Mouse (Mus musculus): ENCODE data around the gene Pias1. TPM values are rescaled to one million over a fixed set of nuclear protein-coding genes. Genes with fewer than 3 reads are reported as not detected.
A peak's percentile ranks its signal among the peaks of the same experiment; 100 is the strongest.

Pias1 gene
- polyA plus RNA-seq, 1 experiment from 2014 or later = 65.4 TPM

DNA sequence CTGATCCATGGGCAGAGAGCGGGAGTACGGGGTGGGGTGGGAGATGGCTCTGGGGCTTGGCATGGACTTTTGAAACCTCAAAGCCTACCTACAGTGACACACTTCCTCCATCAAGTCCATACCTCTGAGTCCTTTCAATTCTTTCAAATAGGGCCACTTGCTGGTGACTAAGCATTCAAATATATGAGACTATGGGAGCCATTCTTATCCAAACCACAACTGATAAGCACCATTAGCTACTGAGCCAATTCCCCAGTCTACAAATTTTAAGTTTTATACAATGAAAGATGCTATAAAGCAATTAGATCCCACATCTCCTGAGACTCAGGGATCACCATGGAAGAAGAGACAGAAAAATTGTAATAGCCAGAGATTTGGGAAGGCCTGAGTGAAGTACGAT, 2.4 kb upstream of the Pias1 start:
- no peak overlapping the region for H3K27ac ChIP-seq (replicated peaks; ENCODE audit: low read depth, low read length)
- no peaks in the 10 kb centered on the region for H3K36me3 ChIP-seq (ENCODE audit: control insufficient read depth, insufficient read depth, low read length)
- no peak overlapping the region for H3K9ac ChIP-seq (replicated peaks; ENCODE audit: low read length)
- no peaks in the 10 kb centered on the region for H3K4me1 ChIP-seq (ENCODE audit: control insufficient read depth, insufficient read depth, low read length)
- no peak overlapping the region for H3K4me2 ChIP-seq (ENCODE audit: low read length)
- no peak for ATAC-seq (ENCODE audit: low FRiP score, low TSS enrichment)
- 96% methylated on average over 3 of the region's 3 CpGs for WGBS
- H3K9me3 ChIP-seq (ENCODE audit: control insufficient read depth, low read length) = no peaks in the 10 kb centered on the region
- H3K4me3 ChIP-seq (replicated peaks; ENCODE audit: low read depth, low read length) = no peak overlapping the region
- DNase-seq = no peak
- H3K27me3 ChIP-seq (ENCODE audit: control insufficient read depth, insufficient read depth, low read length) = no peaks in the 10 kb centered on the region

DNA sequence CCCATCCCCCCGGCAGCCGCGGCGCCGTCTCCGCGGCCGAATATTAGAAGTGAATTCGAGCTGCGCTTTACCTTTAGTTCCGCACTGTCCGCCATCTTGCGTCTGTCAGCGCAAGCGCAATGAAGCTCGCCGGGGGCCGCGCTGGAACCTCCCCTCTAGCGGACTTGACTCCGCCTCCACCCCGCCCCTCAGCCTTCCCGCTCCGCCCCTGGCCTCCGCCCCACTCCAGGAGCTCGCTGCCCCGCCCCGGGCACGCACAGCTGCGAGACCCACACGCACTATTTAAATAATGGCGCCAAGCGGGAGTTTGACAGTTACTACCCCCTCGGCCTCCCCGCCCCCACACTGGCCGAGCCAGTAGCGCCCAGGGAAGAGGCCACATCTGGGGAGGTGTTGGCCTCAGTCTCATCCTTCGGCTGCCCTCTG, 6.9 kb downstream of the Pias1 start:
- peaks cover 5% of the 10 kb centered on the region; the same call in 1 of the 2 replicates for H3K4me1 ChIP-seq (ENCODE audit: control insufficient read depth, insufficient read depth, low read length)
- peak overlapping the region; percentile 82 for H3K9ac ChIP-seq (replicated peaks; ENCODE audit: low read length)
- DNase-seq = peak; percentile 99
- under 1% methylated on average over 38 of the region's 38 CpGs for WGBS
- peak overlapping the region; percentile 88 for H3K4me3 ChIP-seq (replicated peaks; ENCODE audit: low read depth, low read length)
- no peaks in the 10 kb centered on the region for H3K27me3 ChIP-seq (ENCODE audit: control insufficient read depth, insufficient read depth, low read length)
- ATAC-seq (ENCODE audit: low FRiP score, low TSS enrichment) = peak; percentile 94
- peak overlapping the region; percentile 96 for H3K27ac ChIP-seq (replicated peaks; ENCODE audit: low read depth, low read length)
- peak overlapping the region; percentile 68 for H3K4me2 ChIP-seq (ENCODE audit: low read length)
- no peaks in the 10 kb centered on the region for H3K36me3 ChIP-seq (ENCODE audit: control insufficient read depth, insufficient read depth, low read length)
- H3K9me3 ChIP-seq (ENCODE audit: control insufficient read depth, low read length) = no peaks in the 10 kb centered on the region

DNA sequence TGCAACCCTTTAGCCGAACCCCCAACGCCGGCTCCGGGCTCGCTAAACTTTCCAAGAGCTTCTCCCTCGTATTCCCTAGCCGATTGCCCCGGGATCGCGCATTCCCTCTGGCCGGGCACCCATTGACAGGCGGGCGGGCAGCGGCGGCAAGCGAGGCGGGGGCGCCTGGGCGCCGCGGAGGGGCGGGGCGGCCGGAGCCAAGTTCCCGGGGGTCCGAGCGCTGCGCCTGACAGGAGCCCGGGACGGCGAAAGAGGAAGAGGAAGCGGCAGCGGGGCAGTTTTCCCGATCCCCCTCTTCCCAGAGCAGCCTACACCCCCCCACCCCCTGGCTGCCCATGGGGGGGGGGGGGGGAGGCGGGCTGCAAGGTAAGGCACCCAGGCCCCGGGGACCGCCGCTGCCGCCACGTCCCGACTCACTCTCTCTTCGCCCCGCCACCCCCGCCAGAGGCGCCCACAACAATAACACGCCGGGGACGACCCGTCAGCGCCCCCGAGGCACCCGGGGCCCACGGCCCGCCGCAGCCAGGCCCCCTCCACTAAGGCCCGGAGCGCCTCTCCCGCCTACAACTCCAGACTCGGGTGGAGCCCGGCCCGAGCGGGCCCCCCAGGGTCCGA, 7.5 kb downstream of the Pias1 start:
- H3K36me3 ChIP-seq (ENCODE audit: control insufficient read depth, insufficient read depth, low read length) = no peaks in the 10 kb centered on the region
- peak; percentile 85 for ATAC-seq (ENCODE audit: low FRiP score, low TSS enrichment)
- H3K9ac ChIP-seq (replicated peaks; ENCODE audit: low read length) = peak overlapping the region; percentile 82
- peaks cover 8% of the 10 kb centered on the region; the same call in 1 of the 2 replicates for H3K4me1 ChIP-seq (ENCODE audit: control insufficient read depth, insufficient read depth, low read length)
- WGBS = under 1% methylated on average over 42 of the region's 63 CpGs
- H3K4me3 ChIP-seq (replicated peaks; ENCODE audit: low read depth, low read length) = peak overlapping the region; percentile 88
- DNase-seq = peak; percentile 74
- no peaks in the 10 kb centered on the region for H3K9me3 ChIP-seq (ENCODE audit: control insufficient read depth, low read length)
- no peaks in the 10 kb centered on the region for H3K27me3 ChIP-seq (ENCODE audit: control insufficient read depth, insufficient read depth, low read length)
- H3K4me2 ChIP-seq (ENCODE audit: low read length) = peak overlapping the region; percentile 68
- H3K27ac ChIP-seq (replicated peaks; ENCODE audit: low read depth, low read length) = peak overlapping the region; percentile 96

DNA sequence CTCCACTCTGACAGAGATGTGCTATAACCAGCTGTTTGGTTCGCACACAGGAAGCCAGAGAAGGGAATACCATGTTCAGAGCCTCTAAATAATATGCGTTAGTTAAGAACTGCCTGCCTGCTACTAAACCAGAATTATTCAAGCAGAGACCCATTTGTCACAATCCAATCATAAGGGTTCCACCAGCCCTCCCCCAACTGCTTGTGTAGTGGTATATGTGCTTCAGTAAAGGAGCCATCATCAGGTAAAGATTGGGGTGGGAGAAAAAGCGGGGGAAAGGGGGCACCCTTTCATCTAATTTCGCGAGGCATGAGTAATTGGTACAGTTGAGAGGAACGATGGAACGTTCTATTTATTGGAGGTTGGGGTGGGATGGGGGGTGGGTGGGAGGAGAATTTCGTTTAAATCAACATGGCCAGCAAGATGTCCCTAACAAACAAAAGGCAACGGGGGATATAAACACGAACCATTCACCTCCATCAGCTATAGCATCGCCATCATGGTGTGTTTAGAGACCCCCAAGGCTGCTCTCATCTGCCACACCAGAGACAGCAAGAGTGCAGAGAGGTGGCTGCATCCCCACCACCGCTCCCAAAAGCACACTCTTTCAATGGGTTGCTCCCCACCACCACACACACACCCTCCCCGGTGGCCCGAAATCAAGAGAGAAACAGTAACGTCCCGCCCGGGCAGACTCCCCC, 8.1 kb downstream of the Pias1 start:
- ATAC-seq (ENCODE audit: low FRiP score, low TSS enrichment) (peak; percentile 14; the same call in 1 of the 2 replicates), DNase-seq (peak; percentile 56)
- H3K9ac ChIP-seq (replicated peaks; ENCODE audit: low read length) = peak overlapping the region; percentile 82
- H3K4me1 ChIP-seq (ENCODE audit: control insufficient read depth, insufficient read depth, low read length) = peaks cover 8% of the 10 kb centered on the region; the same call in 1 of the 2 replicates
- peak overlapping the region; percentile 68 for H3K4me2 ChIP-seq (ENCODE audit: low read length)
- H3K9me3 ChIP-seq (ENCODE audit: control insufficient read depth, low read length) = no peaks in the 10 kb centered on the region
- WGBS = 2% methylated on average over 17 of the region's 17 CpGs
- no peaks in the 10 kb centered on the region for H3K36me3 ChIP-seq (ENCODE audit: control insufficient read depth, insufficient read depth, low read length)
- H3K4me3 ChIP-seq (replicated peaks; ENCODE audit: low read depth, low read length) = peak overlapping the region; percentile 88
- H3K27me3 ChIP-seq (ENCODE audit: control insufficient read depth, insufficient read depth, low read length) = no peaks in the 10 kb centered on the region
- H3K27ac ChIP-seq (replicated peaks; ENCODE audit: low read depth, low read length) = peak overlapping the region; percentile 96

DNA sequence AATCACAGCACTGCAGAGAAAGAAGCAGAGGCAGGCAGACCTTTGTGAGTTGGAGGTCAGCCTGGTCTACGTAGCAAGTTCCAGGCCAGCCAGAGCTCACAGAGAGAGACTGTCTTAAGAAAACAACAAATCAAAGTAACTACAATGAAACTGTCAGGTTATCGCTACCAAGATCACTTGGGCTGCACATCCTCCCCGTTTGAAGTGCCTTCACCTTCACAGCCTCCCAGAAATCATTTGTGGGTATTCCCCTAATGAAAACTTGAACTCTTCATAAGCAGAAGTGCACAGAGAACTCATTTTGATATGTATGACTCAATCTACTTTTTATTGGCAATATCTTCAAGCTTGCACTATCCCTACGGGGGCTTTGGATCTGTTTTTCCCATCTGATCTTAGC, 10.6 kb downstream of the Pias1 start:
- no peak for ATAC-seq (ENCODE audit: low FRiP score, low TSS enrichment)
- Histone ChIP-seq H3K36me3 (ENCODE audit: control insufficient read depth, insufficient read depth, low read length) (no peaks in the 10 kb centered on the region), H3K4me2 (ENCODE audit: low read length) (no peak overlapping the region), H3K9ac (replicated peaks; ENCODE audit: low read length) (no peak overlapping the region), H3K27ac (replicated peaks; ENCODE audit: low read depth, low read length) (no peak overlapping the region), H3K9me3 (ENCODE audit: control insufficient read depth, low read length) (no peaks in the 10 kb centered on the region), H3K27me3 (ENCODE audit: control insufficient read depth, insufficient read depth, low read length) (no peaks in the 10 kb centered on the region), H3K4me1 (ENCODE audit: control insufficient read depth, insufficient read depth, low read length) (peaks cover 8% of the 10 kb centered on the region; the same call in 1 of the 2 replicates), H3K4me3 (replicated peaks; ENCODE audit: low read depth, low read length) (no peak overlapping the region)
- 50% methylated on average over 4 of the region's 4 CpGs for WGBS
- DNase-seq = no peak

DNA sequence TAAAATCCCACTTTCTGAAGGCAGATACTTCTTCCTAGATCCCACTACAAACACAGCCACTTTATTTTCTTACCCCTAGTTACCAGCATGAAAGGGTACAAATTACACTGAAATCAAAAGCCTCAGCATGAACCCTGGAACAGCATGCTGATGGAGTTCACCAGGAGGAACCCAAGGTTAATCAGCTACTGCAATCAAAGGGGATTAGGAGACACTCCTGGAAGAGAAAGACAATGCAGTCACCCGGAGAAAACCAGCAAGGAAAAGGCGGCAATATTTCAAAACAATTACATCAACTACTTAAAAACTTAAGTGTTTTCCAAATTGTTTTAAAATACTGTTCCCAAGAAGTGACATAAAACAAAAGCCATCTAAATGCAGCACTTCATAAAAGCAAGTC, 11.9 kb downstream of the Pias1 start:
- 13% methylated on average over 2 of the region's 2 CpGs for WGBS
- Histone ChIP-seq H3K36me3 (ENCODE audit: control insufficient read depth, insufficient read depth, low read length) (no peaks in the 10 kb centered on the region), H3K4me3 (replicated peaks; ENCODE audit: low read depth, low read length) (no peak overlapping the region), H3K9ac (replicated peaks; ENCODE audit: low read length) (no peak overlapping the region), H3K4me1 (ENCODE audit: control insufficient read depth, insufficient read depth, low read length) (peaks cover 8% of the 10 kb centered on the region; the same call in 1 of the 2 replicates), H3K9me3 (ENCODE audit: control insufficient read depth, low read length) (no peaks in the 10 kb centered on the region), H3K4me2 (ENCODE audit: low read length) (no peak overlapping the region), H3K27me3 (ENCODE audit: control insufficient read depth, insufficient read depth, low read length) (no peaks in the 10 kb centered on the region), H3K27ac (replicated peaks; ENCODE audit: low read depth, low read length) (no peak overlapping the region)
- DNase-seq = no peak
- ATAC-seq (ENCODE audit: low FRiP score, low TSS enrichment) = no peak

DNA sequence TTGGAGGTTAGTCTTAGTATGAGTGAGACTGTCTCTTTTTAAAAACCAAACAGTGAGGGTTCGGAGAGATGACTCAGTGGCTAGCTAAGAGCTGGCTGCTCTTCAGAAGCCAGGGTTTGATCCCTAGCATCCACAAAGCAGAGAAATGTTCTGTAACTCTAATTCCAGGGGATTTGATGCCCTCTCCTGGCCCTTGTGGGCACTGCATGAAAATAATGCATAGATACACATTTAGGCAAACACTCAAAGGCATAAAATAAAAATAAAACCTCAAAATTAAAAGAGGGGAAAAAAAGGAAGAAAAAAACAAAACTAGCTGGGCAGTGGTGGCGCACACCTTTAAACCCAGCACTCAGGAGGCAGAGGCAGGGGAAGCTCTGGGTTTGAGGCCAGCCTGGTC, 13.3 kb downstream of the Pias1 start:
- 94% methylated on average over 2 of the region's 2 CpGs for WGBS
- peaks cover 8% of the 10 kb centered on the region; the same call in 1 of the 2 replicates for H3K4me1 ChIP-seq (ENCODE audit: control insufficient read depth, insufficient read depth, low read length)
- no peak for ATAC-seq (ENCODE audit: low FRiP score, low TSS enrichment)
- no peaks in the 10 kb centered on the region for H3K36me3 ChIP-seq (ENCODE audit: control insufficient read depth, insufficient read depth, low read length)
- H3K27ac ChIP-seq (replicated peaks; ENCODE audit: low read depth, low read length) = no peak overlapping the region
- H3K4me2 ChIP-seq (ENCODE audit: low read length) = no peak overlapping the region
- DNase-seq = peak; percentile 30
- H3K9ac ChIP-seq (replicated peaks; ENCODE audit: low read length) = no peak overlapping the region
- no peaks in the 10 kb centered on the region for H3K9me3 ChIP-seq (ENCODE audit: control insufficient read depth, low read length)
- H3K4me3 ChIP-seq (replicated peaks; ENCODE audit: low read depth, low read length) = no peak overlapping the region
- no peaks in the 10 kb centered on the region for H3K27me3 ChIP-seq (ENCODE audit: control insufficient read depth, insufficient read depth, low read length)

DNA sequence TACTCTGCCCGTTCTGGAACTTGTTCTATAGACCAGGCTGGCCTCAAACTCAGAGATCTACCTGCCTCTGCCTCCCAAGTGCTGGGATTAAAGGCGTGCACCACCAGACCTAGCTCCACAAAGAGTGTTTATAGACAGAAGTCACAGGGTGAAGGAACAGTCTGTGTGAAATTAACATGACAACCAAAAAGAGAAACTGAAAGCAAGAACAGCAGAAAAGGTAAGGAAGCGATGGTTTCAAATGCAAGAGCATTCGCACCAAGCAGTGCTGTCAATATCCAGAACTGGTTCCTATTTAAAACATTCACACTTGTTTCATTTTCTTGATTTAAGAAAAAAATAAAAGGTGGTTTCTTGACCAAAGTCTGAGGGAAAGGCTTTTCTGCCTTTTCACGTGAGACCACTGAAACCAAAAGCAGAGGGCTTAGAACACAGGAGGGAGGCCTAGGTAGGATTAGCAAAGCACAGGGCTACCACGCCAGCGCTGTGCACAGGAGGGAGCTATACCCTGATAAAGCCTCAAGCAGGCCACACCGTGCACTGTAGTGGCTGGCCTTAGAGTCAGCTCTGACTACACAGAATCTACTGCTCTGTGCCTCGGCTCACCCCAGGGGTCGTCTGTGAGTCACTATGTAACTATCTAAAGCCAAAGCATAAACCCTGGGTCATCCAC, 15.5 kb downstream of the Pias1 start:
- no peak for DNase-seq

More for the DNA sequence above, 15.5 kb downstream of the Pias1 start:
- Histone ChIP-seq H3K9ac (replicated peaks; ENCODE audit: low read length) (no peak overlapping the region), H3K4me3 (replicated peaks; ENCODE audit: low read depth, low read length) (no peak overlapping the region), H3K4me1 (ENCODE audit: control insufficient read depth, insufficient read depth, low read length) (peaks cover 4% of the 10 kb centered on the region; the same call in 1 of the 2 replicates), H3K9me3 (ENCODE audit: control insufficient read depth, low read length) (no peaks in the 10 kb centered on the region), H3K4me2 (ENCODE audit: low read length) (no peak overlapping the region), H3K27ac (replicated peaks; ENCODE audit: low read depth, low read length) (no peak overlapping the region), H3K36me3 (ENCODE audit: control insufficient read depth, insufficient read depth, low read length) (no peaks in the 10 kb centered on the region), H3K27me3 (ENCODE audit: control insufficient read depth, insufficient read depth, low read length) (no peaks in the 10 kb centered on the region)
- 51% methylated on average over 10 of the region's 10 CpGs for whole genome bisulfite sequencing
- ATAC-seq (ENCODE audit: low FRiP score, low TSS enrichment) = no peak

Data from midbrain, embryonic 14.5 days (tissue).